Mouse (Mus musculus): ENCODE results near the gene Ms4a8a.
"Not testable (repeated sequence)": the region's sequence is repeated elsewhere in the genome, so short reads cannot be mapped to it uniquely, and the experiment has no call there.

Gene Ms4a8a
- long read RNA-seq, experiment 1, partial matches to known transcripts, result 0 of 2 reads
- long read RNA-seq, experiment 1, other reads (novel, unspliced or antisense), result 0 of 2 reads
- long read RNA-seq, experiment 2, result 0 reads

GRCm38 (mm10) chr19:11080934-11081333 lies at the start of gene Ms4a8a:
Gene Ms4a8a, minus strand, starts transcription at chr19:11081102.
- intact Hi-C loops (cut with DNase I), result no loop called here

DNA sequence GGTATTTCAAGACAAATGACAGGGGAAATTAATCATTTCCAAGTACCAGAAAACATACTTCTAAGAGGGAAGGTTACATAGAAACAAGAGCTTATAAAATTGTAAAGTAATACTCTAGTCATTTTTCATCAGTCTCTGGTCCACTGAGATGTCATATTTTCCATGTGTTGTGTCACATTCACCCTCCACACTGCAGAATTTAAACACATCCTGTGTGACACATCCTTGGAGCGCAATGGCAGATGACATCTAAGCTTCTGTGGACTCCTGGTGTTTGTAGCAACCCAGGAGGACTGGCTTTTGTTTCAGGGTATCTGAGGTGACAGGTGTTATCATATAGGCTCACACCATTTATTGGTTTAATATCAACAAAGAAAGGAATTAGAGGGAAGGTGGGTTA lies 48.8 kb upstream of the Ms4a8a start:
- intact Hi-C loops (cut with DNase I), result no loop called here

GRCm38 (mm10) chr19:11121016-11121420 lies 40.1 kb upstream of the Ms4a8a start:
- intact Hi-C loops (cut with DNase I), result not testable (repeated sequence)

- intact Hi-C loops (cut with DNase I), result no loop called here
Observed at GRCm38 (mm10) chr19:11119338-11119737, 38.4 kb upstream of the Ms4a8a start.

- intact Hi-C loops (cut with DNase I), result no loop called here
Observed at GRCm38 (mm10) chr19:11107746-11108145, 26.8 kb upstream of the Ms4a8a start.

GRCm38 (mm10) chr19:11101880-11102279 lies 21.0 kb upstream of the Ms4a8a start:
- intact Hi-C loops (cut with DNase I), result no loop called here

GRCm38 (mm10) chr19:11098401-11098800 lies 17.5 kb upstream of the Ms4a8a start:
- intact Hi-C loops (cut with DNase I), result no loop called here

DNA sequence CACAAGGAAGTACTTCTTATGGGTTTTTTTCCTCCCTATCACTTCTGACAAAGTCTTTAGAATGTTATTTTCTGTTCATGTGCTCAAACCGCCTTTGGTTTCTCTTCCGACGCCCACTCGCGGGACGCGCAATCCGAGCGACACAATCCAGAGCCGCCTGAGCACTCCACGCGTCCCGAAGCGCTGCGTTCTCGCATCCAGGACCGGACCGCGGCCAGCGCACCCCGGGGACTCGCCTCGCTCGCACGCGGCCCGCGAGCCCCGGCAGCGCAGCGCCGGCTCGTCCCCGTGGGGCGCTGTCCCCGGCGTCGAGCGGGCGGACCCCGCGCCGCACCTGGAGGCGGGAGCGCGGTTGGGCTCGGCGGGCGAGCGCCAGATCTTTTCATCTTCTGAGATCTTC lies 11.2 kb upstream of the Ms4a8a start:
- intact Hi-C loops (cut with DNase I), result not testable (repeated sequence)

GRCm38 (mm10) chr19:11070364-11070763 lies 10.5 kb downstream of the Ms4a8a start:
- intact Hi-C loops (cut with DNase I), result no loop called here

DNA sequence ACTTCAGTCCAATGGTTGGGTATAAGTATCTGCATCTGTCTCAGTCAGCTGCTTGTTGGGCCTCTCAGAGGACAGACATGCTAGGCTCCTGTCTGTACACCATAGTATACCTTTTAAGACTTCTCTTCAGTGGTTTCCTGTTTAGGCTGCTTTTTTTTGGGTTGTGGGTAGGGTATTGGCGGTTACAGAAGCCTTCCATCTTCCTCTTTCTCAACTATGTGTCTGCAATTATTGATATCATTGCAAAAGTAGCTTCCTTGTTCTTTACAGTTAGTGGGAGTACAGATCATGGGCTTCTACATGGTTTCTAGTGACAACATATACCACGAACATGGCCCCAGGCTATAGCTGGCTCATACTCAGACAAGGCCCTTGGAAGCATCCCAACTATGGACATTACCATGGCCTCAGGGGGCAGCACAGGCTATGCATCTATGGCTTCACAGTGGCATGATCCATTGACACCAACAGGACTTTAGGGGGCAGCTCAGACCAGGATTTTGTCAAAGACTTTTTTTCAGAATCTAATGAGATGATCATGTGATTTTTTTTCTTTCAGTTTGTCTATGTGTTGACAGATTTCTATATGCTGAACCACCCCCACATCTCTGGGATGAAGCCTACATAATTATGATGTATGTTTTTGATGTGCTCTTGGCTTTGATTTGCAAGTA lies 15.6 kb downstream of the Ms4a8a start:
- intact Hi-C loops (cut with DNase I), result no loop called here

- intact Hi-C loops (cut with DNase I), result no loop called here
Observed at GRCm38 (mm10) chr19:11060900-11061299, 20.0 kb downstream of the Ms4a8a start.

DNA sequence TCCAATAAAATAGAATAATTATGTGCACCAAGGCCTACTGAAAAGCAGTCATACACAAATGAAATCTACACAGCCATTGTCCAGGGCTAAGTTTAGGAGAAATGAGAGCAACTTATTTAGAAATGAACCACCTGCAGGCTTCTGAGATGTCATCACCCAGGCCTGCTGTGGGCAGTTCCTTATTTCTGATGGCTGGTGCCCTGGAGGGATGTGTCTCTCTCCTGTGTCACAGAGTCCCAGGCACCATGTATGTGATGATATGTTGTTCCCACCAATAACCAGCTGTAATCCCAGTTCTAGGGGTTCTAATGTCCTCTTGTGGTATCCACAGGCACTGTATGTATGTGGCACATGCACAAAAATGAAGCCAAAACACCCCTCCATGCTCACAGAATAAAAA lies 20.9 kb downstream of the Ms4a8a start:
- intact Hi-C loops (cut with DNase I), result no loop called here

- intact Hi-C loops (cut with DNase I), result not testable (repeated sequence)
Observed at GRCm38 (mm10) chr19:11055700-11056099, 25.2 kb downstream of the Ms4a8a start.

GRCm38 (mm10) chr19:11053277-11053676 lies 27.6 kb downstream of the Ms4a8a start:
- intact Hi-C loops (cut with DNase I), result no loop called here

DNA sequence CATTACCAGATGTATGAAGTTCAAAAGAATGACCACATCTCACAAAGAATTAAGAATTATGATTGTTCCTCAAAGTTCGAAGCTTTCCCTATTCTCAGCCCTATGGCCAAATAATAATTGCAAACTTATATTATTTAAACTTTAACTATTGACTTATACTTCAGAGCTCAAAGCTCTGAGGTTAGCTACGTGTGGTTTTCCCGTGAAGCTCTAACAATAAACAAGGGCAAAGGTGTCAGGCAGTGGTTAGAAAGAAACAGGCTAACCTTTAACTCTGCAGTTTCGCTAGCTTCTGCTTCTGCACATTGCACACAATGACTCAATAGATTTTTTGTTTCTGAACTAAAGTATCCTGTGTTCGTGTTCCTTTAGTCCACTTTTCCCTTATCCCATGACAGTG lies 28.0 kb downstream of the Ms4a8a start:
- intact Hi-C loops (cut with DNase I), result no loop called here

DNA sequence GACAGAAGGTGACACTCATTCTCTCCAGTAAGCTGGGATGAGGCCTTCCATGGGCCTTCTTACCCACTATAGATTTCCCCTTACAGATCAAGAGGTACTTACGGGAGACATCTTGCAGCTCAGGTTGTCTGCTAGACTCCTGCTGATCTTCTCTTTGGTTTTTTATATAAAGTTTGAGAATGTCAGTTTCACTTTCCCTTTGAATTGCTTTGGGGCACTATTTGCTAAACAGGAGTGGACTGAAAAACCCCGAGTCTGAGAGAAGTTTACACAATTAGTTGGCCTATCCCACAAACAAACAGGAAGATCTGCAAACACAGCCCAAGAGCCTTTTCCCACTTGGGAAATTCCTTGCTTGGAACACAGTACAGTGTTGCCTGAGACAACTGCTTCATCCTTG lies 30.6 kb downstream of the Ms4a8a start:
- intact Hi-C loops (cut with DNase I), result no loop called here

DNA sequence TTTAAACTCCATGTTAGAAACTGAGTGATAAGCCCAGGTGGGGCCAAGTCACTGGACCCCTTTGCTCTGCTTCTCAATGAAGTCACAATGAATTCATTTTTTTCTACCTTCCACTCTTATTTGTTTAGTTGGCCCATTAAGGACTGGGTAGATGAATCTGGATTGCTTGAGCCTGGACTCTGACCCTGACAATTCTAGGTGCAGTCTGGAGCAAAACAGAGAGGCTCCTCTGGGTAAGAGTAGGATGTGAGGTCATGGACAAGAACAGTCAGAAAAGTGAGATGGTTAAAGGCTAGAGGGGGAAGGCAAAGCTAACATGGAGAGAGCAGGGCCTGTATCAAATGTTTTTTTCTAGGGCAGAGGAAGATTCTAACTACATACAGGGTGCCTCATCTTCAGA lies 31.5 kb downstream of the Ms4a8a start:
- intact Hi-C loops (cut with DNase I), result no loop called here

DNA sequence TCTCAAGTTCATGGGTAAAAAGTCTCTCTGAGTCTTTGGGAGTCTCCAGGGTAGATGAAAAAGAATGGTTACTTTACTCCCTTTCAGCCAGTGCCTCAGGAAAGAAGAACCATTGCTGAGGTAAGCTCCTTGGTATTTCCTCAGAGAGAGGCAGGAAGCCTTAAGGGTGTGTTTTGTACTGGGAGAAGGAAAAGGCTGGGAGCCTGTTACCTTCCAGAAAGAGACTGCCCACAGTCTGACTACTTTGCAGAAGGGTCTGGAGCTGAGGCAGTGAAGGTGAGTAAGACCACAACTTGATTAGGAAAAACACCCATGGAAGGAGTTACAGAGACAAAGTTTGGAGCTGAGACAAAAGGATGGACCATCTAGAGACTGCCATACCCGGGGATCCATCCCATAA lies 32.4 kb downstream of the Ms4a8a start:
- intact Hi-C loops (cut with DNase I), result no loop called here

- intact Hi-C loops (cut with DNase I), result no loop called here
Observed at GRCm38 (mm10) chr19:11048009-11048408, 32.9 kb downstream of the Ms4a8a start.

GRCm38 (mm10) chr19:11044996-11045711 lies 35.7 kb downstream of the Ms4a8a start:
- intact Hi-C loops (cut with DNase I), result no loop called here

DNA sequence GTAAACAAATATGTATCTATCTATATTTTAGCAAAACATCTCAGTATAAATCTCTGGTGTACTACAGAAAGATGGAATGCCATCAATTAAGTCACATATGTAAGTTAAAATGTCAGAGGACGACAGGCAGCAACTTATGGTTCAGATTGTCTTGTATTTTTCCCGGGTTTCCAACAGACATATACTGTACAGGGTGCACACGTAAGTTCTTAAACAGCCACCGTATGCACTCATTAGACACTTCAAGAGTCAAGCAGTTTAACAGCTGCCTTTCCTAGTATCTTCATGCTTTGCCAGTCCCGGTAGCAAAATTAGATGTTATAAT lies 36.3 kb downstream of the Ms4a8a start:
- intact Hi-C loops (cut with DNase I), result no loop called here

DNA sequence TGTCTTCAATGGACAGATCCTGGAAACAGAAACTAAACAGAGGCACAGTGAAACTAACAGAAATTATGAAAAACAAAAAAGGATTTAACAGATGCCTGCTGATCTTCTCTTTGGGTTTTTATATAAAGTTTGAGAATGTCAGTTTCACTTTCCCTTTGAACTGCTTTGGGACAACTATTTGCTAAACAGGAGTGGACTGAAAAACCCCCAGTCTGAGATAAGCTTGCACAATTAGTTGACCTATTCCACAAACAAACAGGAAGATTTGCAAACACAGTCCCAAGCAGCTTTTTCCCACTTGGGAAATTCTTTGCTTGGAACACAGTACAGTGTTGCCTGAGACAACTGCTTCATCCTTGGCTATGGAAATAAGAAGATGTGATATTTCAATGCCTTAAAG lies 43.3 kb downstream of the Ms4a8a start:
- intact Hi-C loops (cut with DNase I), result no loop called here

DNA sequence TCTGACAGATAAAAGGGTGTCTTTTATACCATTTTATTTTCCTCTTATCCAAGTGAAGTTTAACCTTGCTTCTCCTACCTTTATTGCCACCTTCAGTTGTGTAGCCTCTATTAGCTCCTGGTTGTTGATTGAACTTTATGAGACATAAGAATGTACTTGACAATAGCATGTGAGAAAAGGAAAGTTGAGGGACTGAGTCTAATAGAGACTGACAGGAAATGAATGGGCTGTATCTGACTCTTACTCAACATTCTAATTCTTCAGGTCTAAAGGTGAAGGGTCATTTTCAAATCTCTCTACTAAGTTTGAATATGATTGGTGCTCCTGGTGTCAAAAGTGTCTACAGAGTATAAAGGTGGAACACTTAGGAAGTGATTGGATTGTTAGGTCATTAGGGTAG lies 58.5 kb downstream of the Ms4a8a start:
- intact Hi-C loops (cut with DNase I), result no loop called here
